Mouse (Mus musculus): Measurements from ENCODE around the gene 1110051M20Rik. TPM values are rescaled to one million over a fixed set of nuclear protein-coding genes. Genes with fewer than 3 reads are reported as not detected.

1110051M20Rik gene
- polyA plus RNA-seq, 1 experiment from 2014 or later = 7.7 TPM

GRCm38 (mm10) chr2:91457656-91458251 is 13.2 kb upstream of the 1110051M20Rik start:
- Histone ChIP-seq H3K27me3 (peaks cover 84% of the 10 kb centered on the region), H3K9me3 (replicated peaks) (0 out of 2 replicates have a peak, but pooled peaks cover 4% of the 10 kb centered on the region), H3K4me2 (peak overlapping the region; percentile 79), H3K9ac (peak overlapping the region; percentile 68), H3K4me3 (replicated peaks) (peak overlapping the region; percentile 65), H3K4me1 (replicated peaks) (peaks cover 54% of the 10 kb centered on the region), H3K27ac (peak overlapping the region; percentile 69), H3K36me3 (no peaks in the 10 kb centered on the region)
- no peak for DNase-seq
- ATAC-seq (ENCODE audit: low read depth) = peak; percentile 22
- under 1% methylated on average over 38 of the region's 45 CpGs for WGBS (ENCODE audit: insufficient replicate concordance)

- 0 out of 2 replicates have a peak, but pooled peaks cover 4% of the 10 kb centered on the region for H3K9me3 ChIP-seq (replicated peaks)
- peak within 1 kb of the TSS; percentile 68 for H3K9ac ChIP-seq
- ATAC-seq (ENCODE audit: low read depth) = peak; percentile 70
- peak within 1 kb of the TSS; percentile 79 for H3K4me2 ChIP-seq
- H3K27me3 ChIP-seq = peaks cover 80% of the 10 kb centered on the region
- peak within 1 kb of the TSS; percentile 65 for H3K4me3 ChIP-seq (replicated peaks)
- peak; percentile 18 for DNase-seq
- peak within 1 kb of the TSS; percentile 69 for H3K27ac ChIP-seq
- H3K4me1 ChIP-seq (replicated peaks) = peaks cover 54% of the 10 kb centered on the region
- WGBS (ENCODE audit: insufficient replicate concordance) = under 1% methylated on average over 33 of the region's 36 CpGs
- no peaks in the 10 kb centered on the region for H3K36me3 ChIP-seq
Measured at GRCm38 (mm10) chr2:91457259-91457655, 12.8 kb upstream of the 1110051M20Rik start, which contains the start of gene Lrp4. Lrp4 (plus strand) TSS chr2:91457511.

DNA sequence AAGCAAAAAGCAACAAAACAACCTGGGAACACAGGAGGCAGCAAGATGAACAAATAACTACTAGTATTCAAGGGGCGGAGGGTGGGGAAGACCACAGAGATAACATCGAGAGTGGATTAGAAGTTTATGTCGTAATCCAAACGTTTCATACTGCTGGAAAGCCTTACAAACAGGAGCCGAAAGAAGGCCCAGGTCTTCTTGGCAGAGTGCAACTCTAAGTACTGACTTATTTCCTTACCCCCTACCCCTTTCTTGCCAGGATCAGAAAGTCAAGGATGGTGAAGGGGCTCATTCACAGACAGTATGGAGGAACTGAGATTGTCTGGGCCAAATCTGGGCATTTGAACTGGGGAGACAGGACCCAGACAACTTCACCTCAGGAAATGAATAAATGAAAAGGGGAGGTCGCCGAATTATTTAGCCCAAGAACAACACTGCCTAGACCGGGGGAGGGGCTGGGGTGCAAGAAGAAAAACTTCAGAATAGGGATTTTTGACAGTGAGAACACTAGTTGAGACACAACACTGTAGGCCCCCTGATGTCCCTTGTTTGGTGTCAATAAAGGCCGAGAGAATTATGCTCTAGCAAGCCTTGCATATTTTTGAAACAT is 12.1 kb upstream of the 1110051M20Rik start:
- H3K9ac ChIP-seq = no peak overlapping the region; the same call in 1 of the 2 replicates
- peak overlapping the region; percentile 79 for H3K4me2 ChIP-seq
- H3K27me3 ChIP-seq = peaks cover 73% of the 10 kb centered on the region
- 39% methylated on average over 9 of the region's 9 CpGs for WGBS (ENCODE audit: insufficient replicate concordance)
- 0 out of 2 replicates have a peak, but pooled peaks cover 4% of the 10 kb centered on the region for H3K9me3 ChIP-seq (replicated peaks)
- ATAC-seq (ENCODE audit: low read depth) = no peak
- no peak overlapping the region for H3K27ac ChIP-seq
- H3K4me1 ChIP-seq (replicated peaks) = peaks cover 53% of the 10 kb centered on the region
- no peak for DNase-seq
- no peaks in the 10 kb centered on the region for H3K36me3 ChIP-seq
- peak overlapping the region; percentile 65 for H3K4me3 ChIP-seq (replicated peaks)

GRCm38 (mm10) chr2:91455826-91456225 is 11.3 kb upstream of the 1110051M20Rik start:
- ATAC-seq (ENCODE audit: low read depth) = no peak
- 4% methylated on average over 4 of the region's 4 CpGs for WGBS (ENCODE audit: insufficient replicate concordance)

GRCm38 (mm10) chr2:91454434-91454833 is 9.9 kb upstream of the 1110051M20Rik start:
- H3K9ac ChIP-seq = no peak overlapping the region
- H3K36me3 ChIP-seq = no peaks in the 10 kb centered on the region
- H3K4me3 ChIP-seq (replicated peaks) = no peak overlapping the region
- H3K4me1 ChIP-seq (replicated peaks) = peaks cover 47% of the 10 kb centered on the region
- no peak overlapping the region for H3K4me2 ChIP-seq
- DNase-seq (no peak), ATAC-seq (ENCODE audit: low read depth) (no peak)
- no peaks in the 10 kb centered on the region for H3K9me3 ChIP-seq (replicated peaks)
- 63% methylated on average over 3 of the region's 3 CpGs for WGBS (ENCODE audit: insufficient replicate concordance)
- H3K27ac ChIP-seq = no peak overlapping the region
- H3K27me3 ChIP-seq = peaks cover 54% of the 10 kb centered on the region

More at GRCm38 (mm10) chr2:91455826-91456225, 11.3 kb upstream of the 1110051M20Rik start:
- Histone ChIP-seq H3K4me3 (replicated peaks) (no peak overlapping the region), H3K9ac (no peak overlapping the region), H3K4me2 (no peak overlapping the region), H3K9me3 (replicated peaks) (0 out of 2 replicates have a peak, but pooled peaks cover 4% of the 10 kb centered on the region), H3K4me1 (replicated peaks) (peaks cover 51% of the 10 kb centered on the region), H3K36me3 (no peaks in the 10 kb centered on the region), H3K27ac (no peak overlapping the region), H3K27me3 (peaks cover 66% of the 10 kb centered on the region)
- no peak for DNase-seq

DNA sequence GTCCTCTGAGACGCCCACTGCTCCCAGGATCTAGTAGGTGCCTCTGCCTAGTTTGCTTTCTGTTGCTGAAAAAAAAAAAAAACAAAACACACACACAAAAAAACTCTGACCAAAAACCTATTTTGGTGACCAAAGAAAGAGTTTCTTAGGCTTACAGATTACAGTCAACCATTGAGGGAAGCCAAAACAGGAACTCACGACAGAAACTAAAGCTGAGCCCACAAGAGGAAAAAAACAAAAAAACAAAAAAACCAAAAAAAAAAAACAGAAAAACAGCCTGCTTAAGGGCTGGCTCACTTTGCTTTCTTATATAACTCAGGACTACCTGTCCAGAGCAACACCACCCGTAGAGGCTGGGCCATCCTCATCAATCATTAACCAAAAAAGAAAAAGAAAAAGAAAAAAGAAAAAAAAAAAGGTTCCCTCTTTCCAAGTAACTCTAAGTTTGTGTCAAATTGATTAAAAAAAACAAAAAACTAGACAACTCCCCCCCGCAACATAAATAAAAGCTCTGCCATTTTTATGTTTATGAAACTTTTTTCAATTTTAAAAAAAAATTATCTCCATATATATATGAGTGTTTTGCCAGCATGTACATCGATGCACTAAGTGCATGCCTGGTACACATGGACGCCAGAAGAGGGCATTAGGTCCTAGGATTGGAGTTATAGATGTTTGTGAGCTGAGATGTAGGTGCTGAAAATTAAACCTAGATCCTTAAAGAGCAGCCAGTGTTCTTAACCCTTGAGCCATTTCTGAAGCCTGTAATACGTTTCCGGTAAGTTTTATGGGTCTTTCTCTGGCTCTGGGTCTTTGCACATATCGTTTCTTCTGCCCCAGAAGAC is 8.9 kb upstream of the 1110051M20Rik start:
- WGBS (ENCODE audit: insufficient replicate concordance) = 56% methylated on average over 9 of the region's 9 CpGs
- no peak for ATAC-seq (ENCODE audit: low read depth)
- no peaks in the 10 kb centered on the region for H3K36me3 ChIP-seq

DNA sequence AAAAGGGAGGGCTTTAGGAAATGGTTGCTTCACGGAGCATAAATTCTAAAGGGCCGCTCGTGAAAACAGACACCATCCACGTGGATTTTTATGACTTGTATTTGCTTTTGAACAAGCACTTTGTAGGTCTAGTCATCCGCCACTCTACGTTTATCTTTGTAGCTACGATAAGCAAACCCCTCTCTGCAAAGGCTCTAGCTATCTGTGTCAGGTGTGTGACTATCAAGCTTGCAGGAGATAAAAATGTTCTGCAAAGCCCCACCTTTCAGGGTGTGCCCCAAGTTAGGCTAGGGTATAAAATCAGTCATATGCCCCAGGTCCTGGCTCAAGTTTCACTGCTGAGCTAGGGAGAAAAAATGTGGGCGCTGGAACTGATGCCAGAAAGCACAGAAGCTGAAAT is 8.2 kb upstream of the 1110051M20Rik start:
- Histone ChIP-seq H3K4me2 (peak overlapping the region; percentile 19; the same call in 1 of the 2 replicates), H3K27me3 (peaks cover 37% of the 10 kb centered on the region), H3K9me3 (replicated peaks) (no peaks in the 10 kb centered on the region), H3K9ac (no peak overlapping the region), H3K36me3 (no peaks in the 10 kb centered on the region), H3K27ac (no peak overlapping the region), H3K4me1 (replicated peaks) (peaks cover 31% of the 10 kb centered on the region), H3K4me3 (replicated peaks) (no peak overlapping the region)
- DNase-seq = no peak
- WGBS (ENCODE audit: insufficient replicate concordance) = 31% methylated on average over 8 of the region's 8 CpGs
- 0 out of 2 replicates have a peak, but pooled peaks have one; percentile 40 for ATAC-seq (ENCODE audit: low read depth)

More for the DNA sequence above, 8.9 kb upstream of the 1110051M20Rik start:
- H3K4me1 ChIP-seq (replicated peaks) = peaks cover 39% of the 10 kb centered on the region
- H3K4me2 ChIP-seq = 0 out of 2 replicates have a peak overlapping the region, but pooled peaks have one; percentile 19
- DNase-seq = no peak
- H3K27ac ChIP-seq = no peak overlapping the region
- H3K4me3 ChIP-seq (replicated peaks) = no peak overlapping the region
- peaks cover 45% of the 10 kb centered on the region for H3K27me3 ChIP-seq
- no peaks in the 10 kb centered on the region for H3K9me3 ChIP-seq (replicated peaks)
- H3K9ac ChIP-seq = no peak overlapping the region

DNA sequence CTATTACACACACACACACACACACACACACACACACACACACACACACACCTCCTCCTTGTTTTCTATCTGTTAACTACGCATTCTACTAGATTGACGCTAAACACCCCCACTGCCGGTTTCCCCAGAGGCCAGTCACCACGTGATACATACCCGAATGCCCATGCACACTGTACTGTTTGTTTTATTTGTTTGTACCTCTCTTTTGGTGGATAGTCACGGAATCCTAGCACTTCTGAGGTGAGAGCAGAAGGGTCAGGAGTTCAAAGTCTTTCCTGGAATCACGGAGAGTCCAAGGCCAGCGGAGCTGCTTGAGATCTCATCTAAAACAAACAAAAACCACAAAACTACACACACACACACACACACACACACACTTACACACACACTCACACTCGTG is 5.8 kb upstream of the 1110051M20Rik start:
- Histone ChIP-seq H3K9ac (no peak overlapping the region), H3K27me3 (peaks cover 14% of the 10 kb centered on the region), H3K4me2 (no peak overlapping the region), H3K36me3 (no peaks in the 10 kb centered on the region), H3K9me3 (replicated peaks) (no peaks in the 10 kb centered on the region), H3K27ac (no peak overlapping the region), H3K4me1 (replicated peaks) (peaks cover 14% of the 10 kb centered on the region), H3K4me3 (replicated peaks) (no peak overlapping the region)
- DNase-seq = no peak
- no peak for ATAC-seq (ENCODE audit: low read depth)
- WGBS (ENCODE audit: insufficient replicate concordance) = 55% methylated on average over 9 of the region's 9 CpGs

DNA sequence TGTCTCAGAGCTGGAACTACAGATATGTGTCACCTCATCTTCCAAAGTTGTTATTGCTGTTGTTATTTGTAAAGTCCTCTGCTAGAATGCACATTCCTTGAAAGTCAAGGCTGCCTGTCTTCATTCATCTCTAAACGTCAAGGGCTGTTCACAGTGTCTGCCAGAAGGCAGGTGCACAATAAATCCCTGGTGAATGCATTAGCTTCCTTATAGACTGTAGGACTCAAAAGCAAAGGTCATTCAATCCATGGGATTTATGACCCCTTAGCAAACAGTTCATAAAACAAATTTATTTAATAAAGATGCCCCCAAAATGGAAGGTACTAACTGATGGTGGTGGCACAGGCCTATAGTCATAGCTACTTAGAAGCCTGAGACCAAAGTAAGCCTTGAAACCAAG is 5.2 kb upstream of the 1110051M20Rik start:
- peaks cover 7% of the 10 kb centered on the region for H3K27me3 ChIP-seq
- H3K9me3 ChIP-seq (replicated peaks) = no peaks in the 10 kb centered on the region
- 53% methylated on average over 1 of the region's 1 CpGs for WGBS (ENCODE audit: insufficient replicate concordance)
- H3K9ac ChIP-seq = no peak overlapping the region
- peaks cover 14% of the 10 kb centered on the region for H3K4me1 ChIP-seq (replicated peaks)
- no peak overlapping the region for H3K4me3 ChIP-seq (replicated peaks)
- ATAC-seq (ENCODE audit: low read depth) (no peak), DNase-seq (no peak)
- H3K36me3 ChIP-seq = no peaks in the 10 kb centered on the region
- H3K4me2 ChIP-seq = no peak overlapping the region
- no peak overlapping the region for H3K27ac ChIP-seq

DNA sequence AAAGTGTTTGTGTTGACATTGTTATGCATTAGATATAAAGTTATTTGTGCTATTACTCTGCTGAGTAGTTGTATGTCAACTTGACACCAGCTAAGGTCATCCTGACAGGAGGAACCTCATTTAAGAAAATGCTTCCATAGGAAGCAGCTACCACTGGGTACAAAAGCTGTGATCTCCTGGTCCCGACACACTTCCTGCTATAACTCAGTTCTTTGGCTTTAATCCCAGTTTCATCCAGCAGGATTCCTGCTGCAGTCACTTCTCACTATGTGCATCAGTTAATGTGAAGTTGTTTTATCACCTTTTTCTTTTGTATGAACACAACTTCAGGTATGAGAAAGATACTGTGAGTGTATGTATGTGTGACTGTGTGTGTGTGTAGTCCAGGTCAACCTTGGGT is 2.3 kb downstream of the 1110051M20Rik start:
- H3K9ac ChIP-seq = no peak overlapping the region
- DNase-seq (no peak), ATAC-seq (ENCODE audit: low read depth) (no peak)
- H3K4me2 ChIP-seq = no peak overlapping the region
- 60% methylated on average over 1 of the region's 1 CpGs for WGBS (ENCODE audit: insufficient replicate concordance)
- no peak overlapping the region for H3K27ac ChIP-seq
- no peaks in the 10 kb centered on the region for H3K9me3 ChIP-seq (replicated peaks)
- no peak overlapping the region for H3K4me3 ChIP-seq (replicated peaks)
- H3K27me3 ChIP-seq = no peaks in the 10 kb centered on the region
- H3K36me3 ChIP-seq = no peaks in the 10 kb centered on the region
- peaks cover 7% of the 10 kb centered on the region for H3K4me1 ChIP-seq (replicated peaks)

GRCm38 (mm10) chr2:91441715-91442114 is 2.8 kb downstream of the 1110051M20Rik start:
- no peak for DNase-seq
- H3K4me3 ChIP-seq (replicated peaks) = no peak overlapping the region
- H3K36me3 ChIP-seq = no peaks in the 10 kb centered on the region
- H3K9me3 ChIP-seq (replicated peaks) = no peaks in the 10 kb centered on the region
- H3K4me1 ChIP-seq (replicated peaks) = peaks cover 7% of the 10 kb centered on the region
- H3K27ac ChIP-seq = no peak overlapping the region
- H3K27me3 ChIP-seq = no peaks in the 10 kb centered on the region
- ATAC-seq (ENCODE audit: low read depth) = no peak
- 35% methylated on average over 2 of the region's 2 CpGs for WGBS (ENCODE audit: insufficient replicate concordance)
- H3K9ac ChIP-seq = no peak overlapping the region
- H3K4me2 ChIP-seq = no peak overlapping the region
